Mouse (Mus musculus) MEL-GATA-1-ER (cell line): ENCODE measurements around the gene Vstm2l.

Experiments used
- DNase-seq: peaks from one replicate; pipeline ENCODE4 v3.0.0-alpha.2; 2012; ENCODE audit warnings: low read depth; ENCODE audit errors: extremely low read depth

The Vstm2l gene

GRCm38 (mm10) chr2:157991026-157991425 is 76.6 kb downstream of the Vstm2l start:
- no peak for DNase-seq

- DNase-seq = no peak
Observed at GRCm38 (mm10) chr2:157992501-157992900, 78.0 kb downstream of the Vstm2l start.
